Mouse (Mus musculus) lung, embryonic 14.5 days (tissue): Measurements from ENCODE around the gene Smoc2. TPM values are rescaled to one million over a fixed set of nuclear protein-coding genes. Genes with fewer than 3 reads are reported as not detected.

Experiments used
- ATAC-seq: fragments of 200-750 bp; cut with Nextera tagmentation; 2 replicates; pipeline ENCODE4 v1.8.0; 2017; ENCODE audit warnings: mild to moderate bottlenecking, moderate TSS enrichment, moderate library complexity; ENCODE audit not compliant: insufficient read depth
- DNase-seq: peaks from one replicate; pipeline ENCODE4 v3.0.0-alpha.2; 2015
- H3K27ac ChIP-seq: fragments of 300-500 bp; sonication (generic); 2 replicates; pipeline ENCODE4 v1.5.1; 2014; ENCODE audit warnings: low read depth, mild to moderate bottlenecking, moderate library complexity
- H3K27me3 ChIP-seq: fragments of 300-500 bp; sonication (generic); 2 replicates; pipeline ENCODE4 v1.6.1; 2014; ENCODE audit warnings: low read length, control low read depth; ENCODE audit not compliant: insufficient read depth
- H3K36me3 ChIP-seq: fragments of 300-500 bp; sonication (generic); 2 replicates; pipeline ENCODE4 v1.6.1; 2014; ENCODE audit warnings: control low read depth; ENCODE audit not compliant: insufficient read depth
- H3K4me1 ChIP-seq: fragments of 300-500 bp; sonication (generic); 2 replicates; pipeline ENCODE4 v1.6.1; 2014; ENCODE audit warnings: antibody characterized with exemption, control low read depth; ENCODE audit not compliant: insufficient read depth
- H3K4me2 ChIP-seq: fragments of 300-500 bp; sonication (generic); 2 replicates; pipeline ENCODE4 v1.6.1; 2014; ENCODE audit warnings: mild to moderate bottlenecking
- H3K4me3 ChIP-seq: fragments of 300-500 bp; sonication (generic); 2 replicates; pipeline ENCODE4 v1.5.1; 2014; ENCODE audit warnings: low read depth, low read length
- H3K9ac ChIP-seq: fragments of 300-500 bp; sonication (generic); 2 replicates; pipeline ENCODE4 v1.6.1; 2014
- H3K9me3 ChIP-seq: fragments of 300-500 bp; sonication (generic); 2 replicates; pipeline ENCODE4 v1.6.1; 2016; ENCODE audit warnings: low read depth, low read length, control low read depth
- CTCF ChIP-seq: IDR thresholded peaks from 2 replicates; pipeline ENCODE4 v1.5.1; 2016; ENCODE audit warnings: antibody characterized with exemption, low read depth
- WGBS: fragments of 180-500 bp; shearing (Covaris S2); extraction: QIAGEN DNeasy Blood & Tissue Kit; methylation state at CpG from one replicate; pipeline ENCODE4 v1.1.7; 2014; 5-methylcytosine and 5-hydroxymethylcytosine counted together
- polyA plus RNA-seq: library from polyadenylated mRNA; unstranded; fragments of >200 nt; fragmentation: Nextera tagmentation; extraction: Ambion mirVana; gene quantifications from 2 replicates; pipeline ENCODE4 v1.2.1, GENCODE M21; 2014

Gene Smoc2
- polyA plus RNA-seq, 1 experiment from 2014 or later: 92.5 TPM

- Histone ChIP-seq H3K9me3 (no peaks in the 10 kb centered on the region), H3K4me1 (peaks cover 4% of the 10 kb centered on the region; the same call in 1 of the 2 replicates), H3K9ac (no peak overlapping the region), H3K27ac (no peak overlapping the region), H3K27me3 (no peaks in the 10 kb centered on the region), H3K4me3 (no peak overlapping the region), H3K4me2 (no peak overlapping the region), H3K36me3 (no peaks in the 10 kb centered on the region)
- ATAC-seq: no peak
- no peak for DNase-seq
- TF ChIP-seq CTCF: no peak
- 57% methylated on average over 10 of the region's 10 CpGs for WGBS
These were observed 39.3 kb upstream of the Smoc2 start for GRCm38 (mm10) chr17:14239960-14240359.

DNA sequence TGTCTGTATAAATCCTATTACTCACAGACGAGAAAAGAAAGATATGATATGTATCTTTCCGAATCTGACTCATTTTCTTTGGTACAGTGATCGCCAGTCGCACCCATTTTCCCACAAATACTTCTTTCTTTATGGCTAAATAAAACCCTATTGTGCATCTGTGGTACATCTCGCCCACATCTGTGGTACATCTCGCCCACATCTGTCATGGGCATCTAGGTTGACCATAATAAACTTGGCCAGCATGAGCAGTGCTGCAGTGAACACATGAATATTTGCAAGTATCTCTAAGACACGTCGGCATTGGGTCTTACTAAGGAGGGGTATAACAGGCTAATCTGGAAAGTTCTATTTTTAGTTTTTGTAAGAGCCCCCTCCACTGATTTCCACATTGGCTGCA lies 36.7 kb upstream of the Smoc2 start:
- Histone ChIP-seq H3K36me3 (no peaks in the 10 kb centered on the region), H3K4me2 (no peak overlapping the region), H3K4me3 (no peak overlapping the region), H3K9ac (no peak overlapping the region), H3K9me3 (no peaks in the 10 kb centered on the region), H3K27ac (no peak overlapping the region), H3K4me1 (peaks cover 4% of the 10 kb centered on the region; the same call in 1 of the 2 replicates), H3K27me3 (no peaks in the 10 kb centered on the region)
- TF ChIP-seq CTCF: no peak
- DNase-seq: no peak
- 83% methylated on average over 8 of the region's 8 CpGs for WGBS
- ATAC-seq: no peak

- WGBS: 40% methylated on average over 11 of the region's 11 CpGs
- H3K27me3 ChIP-seq: no peaks in the 10 kb centered on the region
These were observed 34.9 kb upstream of the Smoc2 start for GRCm38 (mm10) chr17:14244195-14244965.

DNA sequence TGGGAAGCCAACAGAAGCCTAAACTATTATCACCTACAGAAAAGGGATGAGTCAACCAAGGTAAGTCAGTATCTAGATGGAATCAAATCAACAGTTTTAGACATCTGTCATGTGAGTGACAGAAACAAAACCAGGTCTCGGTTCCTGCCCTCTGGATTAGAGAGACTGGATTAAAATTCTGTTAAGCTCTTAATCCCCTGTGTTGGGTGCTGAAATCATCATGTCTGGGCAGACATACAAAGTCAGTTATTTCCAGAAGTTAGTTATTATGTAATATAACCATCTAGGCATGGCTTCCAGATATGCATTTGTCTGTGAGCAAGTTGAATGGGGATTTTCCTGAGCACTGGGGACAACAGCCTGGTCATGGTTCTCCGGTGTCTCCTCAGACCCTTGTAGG lies 33.0 kb upstream of the Smoc2 start:
- Histone ChIP-seq H3K4me1 (peaks cover 4% of the 10 kb centered on the region; the same call in 1 of the 2 replicates), H3K4me2 (no peak overlapping the region), H3K27me3 (no peaks in the 10 kb centered on the region), H3K36me3 (no peaks in the 10 kb centered on the region), H3K9ac (no peak overlapping the region), H3K9me3 (no peaks in the 10 kb centered on the region), H3K27ac (no peak overlapping the region), H3K4me3 (no peak overlapping the region)
- ATAC-seq: no peak
- no peak for TF ChIP-seq CTCF
- WGBS: 87% methylated on average over 2 of the region's 2 CpGs
- DNase-seq: no peak

More at GRCm38 (mm10) chr17:14244195-14244965, 34.9 kb upstream of the Smoc2 start:
- no peak overlapping the region for H3K4me2 ChIP-seq
- no peaks in the 10 kb centered on the region for H3K9me3 ChIP-seq
- H3K4me1 ChIP-seq: peaks cover 4% of the 10 kb centered on the region; the same call in 1 of the 2 replicates
- peak; percentile 60 for DNase-seq
- H3K36me3 ChIP-seq: no peaks in the 10 kb centered on the region
- no peak for TF ChIP-seq CTCF
- H3K27ac ChIP-seq: peak overlapping the region; percentile 77
- no peak overlapping the region for H3K4me3 ChIP-seq
- H3K9ac ChIP-seq: no peak overlapping the region
- ATAC-seq: peak; percentile 64

GRCm38 (mm10) chr17:14247931-14248330 lies 31.4 kb upstream of the Smoc2 start:
- no peak overlapping the region for H3K4me3 ChIP-seq
- WGBS: 84% methylated on average over 8 of the region's 8 CpGs
- no peak for ATAC-seq

GRCm38 (mm10) chr17:14249595-14249994 lies 29.7 kb upstream of the Smoc2 start:
- no peak for TF ChIP-seq CTCF
- no peaks in the 10 kb centered on the region for H3K27me3 ChIP-seq

More at GRCm38 (mm10) chr17:14247931-14248330, 31.4 kb upstream of the Smoc2 start:
- H3K27ac ChIP-seq: no peak overlapping the region
- no peak for TF ChIP-seq CTCF
- H3K9me3 ChIP-seq: no peaks in the 10 kb centered on the region
- H3K27me3 ChIP-seq: no peaks in the 10 kb centered on the region
- DNase-seq: no peak
- H3K4me2 ChIP-seq: no peak overlapping the region
- H3K9ac ChIP-seq: no peak overlapping the region
- H3K4me1 ChIP-seq: peaks cover 7% of the 10 kb centered on the region
- H3K36me3 ChIP-seq: no peaks in the 10 kb centered on the region

GRCm38 (mm10) chr17:14250401-14250800 lies 28.9 kb upstream of the Smoc2 start:
- DNase-seq: no peak
- 74% methylated on average over 8 of the region's 8 CpGs for WGBS
- H3K27ac ChIP-seq: no peak overlapping the region
- H3K36me3 ChIP-seq: no peaks in the 10 kb centered on the region
- peaks cover 14% of the 10 kb centered on the region for H3K4me1 ChIP-seq
- TF ChIP-seq CTCF: no peak
- no peaks in the 10 kb centered on the region for H3K9me3 ChIP-seq
- no peak overlapping the region for H3K4me2 ChIP-seq
- H3K9ac ChIP-seq: no peak overlapping the region
- ATAC-seq: no peak
- H3K27me3 ChIP-seq: no peaks in the 10 kb centered on the region
- no peak overlapping the region for H3K4me3 ChIP-seq

More at GRCm38 (mm10) chr17:14249595-14249994, 29.7 kb upstream of the Smoc2 start:
- H3K4me2 ChIP-seq: no peak overlapping the region
- ATAC-seq (no peak), DNase-seq (peak; percentile 49)
- H3K4me1 ChIP-seq: peaks cover 14% of the 10 kb centered on the region
- no peak overlapping the region for H3K4me3 ChIP-seq
- no peaks in the 10 kb centered on the region for H3K36me3 ChIP-seq
- H3K27ac ChIP-seq: no peak overlapping the region
- no peaks in the 10 kb centered on the region for H3K9me3 ChIP-seq
- no peak overlapping the region for H3K9ac ChIP-seq
- 30% methylated on average over 4 of the region's 4 CpGs for WGBS
